7 mouse cellular contexts compared by ENCODE assay signal in genomic region chr8:108714636-108715415, GRCm38 (mm10).
DNase-seq lines count a peak whose midpoint lies in the region; ATAC-seq lines count a peak whose summit lies in the region.

No protein-coding gene starts in this region.

- H3K4me1 ChIP-seq in hindbrain, embryonic 12.5 days, result peaks cover 94% of the 10 kb centered on the region
- H3K4me1 ChIP-seq in limb, embryonic 12.5 days (replicated peaks), result peaks cover 93% of the 10 kb centered on the region
- peaks cover 100% of the 10 kb centered on the region for H3K4me1 ChIP-seq in midbrain, embryonic 10.5 days
- H3K4me1 ChIP-seq in stomach, embryonic 14.5 days (ENCODE audit: control insufficient read depth, insufficient read depth, low read length), result peaks cover 81% of the 10 kb centered on the region

- ATAC-seq in hindbrain, embryonic 12.5 days (ENCODE audit: low FRiP score), result peak; percentile 88
- ATAC-seq in limb, embryonic 12.5 days (ENCODE audit: insufficient number of reproducible peaks, insufficient read depth, low FRiP score, low TSS enrichment, low read depth), result peak; percentile 42
- ATAC-seq in stomach, embryonic 14.5 days (ENCODE audit: insufficient number of reproducible peaks, insufficient read depth, low FRiP score, low read depth), result peak; percentile 78

- peak overlapping the region; percentile 82 for H3K4me3 ChIP-seq in hindbrain, embryonic 12.5 days
- peak overlapping the region; percentile 79 for H3K4me3 ChIP-seq in limb, embryonic 12.5 days (replicated peaks)
- peak overlapping the region; percentile 89 for H3K4me3 ChIP-seq in midbrain, embryonic 10.5 days
- H3K4me3 ChIP-seq in stomach, embryonic 14.5 days (ENCODE audit: low read depth, low read length), result peak overlapping the region; percentile 85

- no peaks in the 10 kb centered on the region for H3K9me3 ChIP-seq in hindbrain, embryonic 12.5 days (replicated peaks)
- H3K9me3 ChIP-seq in limb, embryonic 12.5 days, result no peaks in the 10 kb centered on the region
- H3K9me3 ChIP-seq in midbrain, embryonic 10.5 days (replicated peaks), result no peaks in the 10 kb centered on the region
- H3K9me3 ChIP-seq in stomach, embryonic 14.5 days (ENCODE audit: control insufficient read depth, low read depth, low read length), result no peaks in the 10 kb centered on the region

- peak overlapping the region; percentile 95 for H3K9ac ChIP-seq in hindbrain, embryonic 12.5 days
- peak overlapping the region; percentile 95 for H3K9ac ChIP-seq in limb, embryonic 12.5 days (replicated peaks)
- H3K9ac ChIP-seq in stomach, embryonic 14.5 days (replicated peaks; ENCODE audit: low read depth, low read length), result peak overlapping the region; percentile 90

- under 1% methylated on average over 50 of the region's 84 CpGs for WGBS in hindbrain, embryonic 12.5 days
- under 1% methylated on average over 57 of the region's 84 CpGs for WGBS in limb, embryonic 12.5 days
- WGBS in midbrain, embryonic 10.5 days, result under 1% methylated on average over 61 of the region's 84 CpGs
- WGBS in stomach, embryonic 14.5 days, result under 1% methylated on average over 70 of the region's 84 CpGs

- H3K27me3 ChIP-seq in hindbrain, embryonic 12.5 days, result peaks cover 30% of the 10 kb centered on the region
- no peaks in the 10 kb centered on the region for H3K27me3 ChIP-seq in limb, embryonic 12.5 days
- peaks cover 8% of the 10 kb centered on the region; the same call in 1 of the 2 replicates for H3K27me3 ChIP-seq in midbrain, embryonic 10.5 days (ENCODE audit: low read depth, poor library complexity, severe bottlenecking)
- no peaks in the 10 kb centered on the region for H3K27me3 ChIP-seq in stomach, embryonic 14.5 days (ENCODE audit: control insufficient read depth, insufficient read depth, low read length)

- no peaks in the 10 kb centered on the region for H3K36me3 ChIP-seq in hindbrain, embryonic 12.5 days
- no peaks in the 10 kb centered on the region for H3K36me3 ChIP-seq in limb, embryonic 12.5 days
- no peaks in the 10 kb centered on the region for H3K36me3 ChIP-seq in midbrain, embryonic 10.5 days
- no peaks in the 10 kb centered on the region for H3K36me3 ChIP-seq in stomach, embryonic 14.5 days (ENCODE audit: control insufficient read depth, insufficient read depth, low read length)

- peak; percentile 64 for DNase-seq in MN1 (ENCODE audit: low spot score)
- peak; percentile 84 for DNase-seq in adrenal gland, postnatal 14 days
- peak; percentile 20 to 25 for DNase-seq in frontal cortex, postnatal 14 days (ENCODE audit: low spot score in 2 of 2)
- peak; percentile 87 for DNase-seq in midbrain, embryonic 10.5 days (ENCODE audit: low spot score)

- peak overlapping the region; percentile 96 for H3K4me2 ChIP-seq in hindbrain, embryonic 12.5 days (replicated peaks)
- peak overlapping the region; percentile 96 for H3K4me2 ChIP-seq in limb, embryonic 12.5 days
- H3K4me2 ChIP-seq in stomach, embryonic 14.5 days (replicated peaks; ENCODE audit: low read depth, low read length), result peak overlapping the region; percentile 90

- H3K27ac ChIP-seq in hindbrain, embryonic 12.5 days, result peak overlapping the region; percentile 100
- peak overlapping the region; percentile 98 for H3K27ac ChIP-seq in limb, embryonic 12.5 days
- H3K27ac ChIP-seq in midbrain, embryonic 10.5 days (replicated peaks), result peak overlapping the region; percentile 100
- H3K27ac ChIP-seq in stomach, embryonic 14.5 days (ENCODE audit: low read length), result peak overlapping the region; percentile 95

Comparison
In these comparisons a context has a peak if more than half of its experiments do, and no peak if none do; other contexts are left out.
1. Peak in every context shown above with its lines: DNase-seq, ATAC-seq, H3K4me3 ChIP-seq and H3K27ac ChIP-seq.
2. DNase-seq: peak in every context shown above with its lines; median percentile 87 in midbrain, embryonic 10.5 days; 84 in adrenal gland, postnatal 14 days; 64 in MN1; 22 in frontal cortex, postnatal 14 days.